Mouse (Mus musculus) T-helper 2 cell (primary cell): ENCODE measurements around the gene Tbcel.

Experiments used
- in situ Hi-C: fragments of 300-600 bp; cut with MboI, MseI; formaldehyde crosslinking; loops from one replicate; pipeline ENCODE4 v1.15.1; 2025; ENCODE audit warnings: high pct_unique_total_duplicates

Gene Tbcel

DNA sequence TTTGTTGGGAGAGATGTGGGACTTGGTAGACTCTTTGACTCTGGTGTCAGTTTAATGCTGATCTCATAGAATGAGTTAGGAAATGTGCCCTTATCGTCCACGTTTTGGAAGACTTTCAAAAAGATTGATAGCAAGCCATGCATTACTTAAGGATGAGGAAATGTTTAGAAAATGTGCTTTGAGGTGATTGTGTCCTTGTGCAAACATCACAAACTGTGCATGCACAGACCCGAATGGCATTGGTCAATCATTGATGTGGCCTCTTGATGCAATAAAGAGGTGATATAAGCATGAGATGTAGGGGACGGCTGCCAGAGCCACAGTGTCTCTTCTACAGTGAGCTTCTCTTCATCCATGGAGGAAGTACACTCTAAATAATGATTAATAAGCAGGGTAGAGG is 20.7 kb downstream of the Tbcel start:
- in situ Hi-C loops = no loop called here

GRCm38 (mm10) chr9:42484667-42485066 is 22.9 kb downstream of the Tbcel start:
- in situ Hi-C loops = no loop called here

- in situ Hi-C loops = no loop called here
Measured at GRCm38 (mm10) chr9:42482944-42483343, 24.7 kb downstream of the Tbcel start.

GRCm38 (mm10) chr9:42476166-42476565 is 31.4 kb downstream of the Tbcel start:
- in situ Hi-C loops = loop anchor here (10.0 kb wide), 1 partner anchor 1779 kb away; the partner anchor contains the start of gene Pdzd3

GRCm38 (mm10) chr9:42474244-42474643 is 33.4 kb downstream of the Tbcel start:
- in situ Hi-C loops = loop anchor here (10.0 kb wide), 1 partner anchor 1781 kb away; the partner anchor contains the start of gene Pdzd3

DNA sequence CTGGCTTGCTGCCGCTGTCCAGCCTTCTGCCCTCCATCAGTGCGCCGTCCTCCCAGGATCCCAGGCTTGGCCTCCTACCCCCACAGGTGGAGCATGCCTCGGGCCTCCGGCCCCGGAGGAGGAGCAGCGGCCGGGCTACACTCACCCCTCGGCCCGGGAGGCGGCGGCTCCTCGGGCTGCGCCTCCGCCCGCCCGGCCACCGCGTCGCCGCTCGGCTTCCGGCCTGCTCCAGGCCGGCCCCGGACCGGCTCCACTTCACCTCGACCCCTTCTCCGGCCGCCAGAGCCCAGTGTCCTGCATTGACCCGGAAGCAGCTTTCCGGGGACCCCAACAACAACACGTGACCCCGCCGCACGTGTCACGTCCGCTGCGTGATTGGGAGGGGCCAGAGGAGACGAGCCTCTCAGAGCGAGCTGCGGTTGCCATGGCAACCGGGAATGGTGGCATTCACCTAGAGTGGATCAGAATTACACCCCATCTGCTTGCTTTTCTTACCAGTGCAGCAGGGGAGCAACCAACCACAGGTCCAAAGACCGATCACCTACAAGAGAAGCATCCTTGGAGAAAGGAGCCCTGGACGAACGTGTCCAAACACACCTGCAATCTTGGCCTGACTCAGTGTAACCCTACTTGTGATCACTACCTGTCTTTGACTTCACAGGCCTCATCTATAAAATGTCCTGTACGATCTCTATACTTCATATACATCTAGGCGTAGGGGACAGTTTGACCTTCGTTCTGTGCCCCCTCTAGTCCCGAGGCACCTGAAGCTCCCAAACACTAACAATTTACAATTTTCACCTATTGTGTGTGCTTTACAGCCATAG is 35.5 kb downstream of the Tbcel start:
- in situ Hi-C loops = loop anchor here (10.0 kb wide), 1 partner anchor 1783 kb away; the partner anchor contains the start of gene Pdzd3

- in situ Hi-C loops = loop anchor here (10.0 kb wide), 1 partner anchor 1784 kb away; the partner anchor contains the start of gene Pdzd3
Measured at GRCm38 (mm10) chr9:42471214-42471613, 36.4 kb downstream of the Tbcel start.

- in situ Hi-C loops = no loop called here
Measured at GRCm38 (mm10) chr9:42469323-42469722, 38.3 kb downstream of the Tbcel start.

DNA sequence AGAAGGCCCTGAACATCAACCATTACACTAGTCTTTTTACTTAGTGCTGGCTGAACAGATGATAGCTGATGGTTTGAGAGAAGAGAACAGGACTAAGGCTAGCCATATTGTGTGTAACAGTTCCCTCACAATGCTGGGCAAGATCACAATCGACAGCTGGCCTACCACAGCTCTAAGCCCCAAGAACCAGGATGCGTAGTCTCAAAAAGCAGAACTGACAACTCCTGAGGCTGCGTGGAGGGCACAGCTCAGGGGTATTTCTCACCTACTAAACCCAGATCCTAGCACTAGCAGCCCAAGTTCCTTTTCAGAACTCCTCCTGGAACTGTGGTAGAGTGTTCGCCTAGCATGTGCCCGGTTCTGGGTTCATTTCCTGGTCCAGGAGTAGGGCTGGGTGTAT is 39.2 kb downstream of the Tbcel start:
- in situ Hi-C loops = no loop called here

GRCm38 (mm10) chr9:42467116-42467815 is 40.3 kb downstream of the Tbcel start:
- in situ Hi-C loops = no loop called here

DNA sequence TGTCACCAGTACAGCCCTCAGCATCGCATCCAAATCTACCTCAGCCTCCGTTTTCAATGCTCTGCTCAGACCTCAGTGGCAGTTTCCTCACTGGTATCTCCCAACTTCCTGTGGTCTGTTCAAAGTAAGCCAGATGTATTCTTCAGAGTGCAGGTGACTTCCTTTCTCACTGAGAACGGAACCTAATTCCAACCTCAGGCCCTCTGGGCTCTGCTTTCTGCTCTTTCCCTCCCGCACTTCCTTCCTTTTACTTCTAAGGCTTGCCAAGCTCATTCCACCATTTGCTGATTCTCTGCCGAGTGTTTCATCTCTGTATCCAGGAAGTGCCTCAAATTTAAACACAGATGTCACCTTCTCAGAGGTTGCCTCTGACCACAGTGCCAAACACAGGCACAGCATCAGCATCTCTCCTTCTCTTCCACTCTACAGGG is 41.9 kb downstream of the Tbcel start:
- in situ Hi-C loops = no loop called here

- in situ Hi-C loops = no loop called here
Measured at GRCm38 (mm10) chr9:42464181-42464580, 43.4 kb downstream of the Tbcel start.

DNA sequence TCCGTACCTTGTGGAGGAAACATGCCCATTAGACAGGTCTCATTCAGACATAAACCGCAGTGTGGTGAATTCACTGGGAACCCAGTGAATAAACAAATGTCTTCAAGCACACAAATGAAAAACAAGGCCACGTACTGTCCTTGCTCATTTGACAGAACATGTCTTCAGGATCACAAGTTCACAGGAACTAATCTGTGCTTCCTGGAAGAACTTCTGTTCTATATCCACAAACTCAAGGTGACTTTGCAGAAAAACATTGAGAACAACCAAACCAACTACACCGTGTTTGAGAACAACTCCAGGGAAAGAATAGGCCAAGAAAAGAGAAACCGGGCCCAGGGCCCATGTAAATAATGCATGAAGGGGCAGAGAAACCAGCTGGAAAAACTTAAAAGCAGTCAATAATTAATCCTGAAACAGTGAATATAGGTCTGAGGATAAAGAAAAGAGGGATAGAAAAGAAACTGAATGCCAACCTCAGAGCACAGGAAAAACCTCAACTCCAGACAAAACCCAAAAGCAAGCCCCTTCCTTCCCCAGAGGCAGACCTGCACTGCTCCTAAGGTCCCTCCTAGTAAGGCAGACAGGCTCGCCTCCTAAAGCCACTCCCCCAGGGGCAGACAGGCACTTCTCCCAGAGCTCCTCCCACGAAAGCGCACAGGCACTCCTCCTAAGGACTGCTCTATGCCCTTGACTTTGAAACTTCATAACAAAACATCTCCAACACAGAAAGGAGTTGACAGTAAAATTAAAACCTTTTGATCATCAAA is 44.2 kb downstream of the Tbcel start:
- in situ Hi-C loops = no loop called here

DNA sequence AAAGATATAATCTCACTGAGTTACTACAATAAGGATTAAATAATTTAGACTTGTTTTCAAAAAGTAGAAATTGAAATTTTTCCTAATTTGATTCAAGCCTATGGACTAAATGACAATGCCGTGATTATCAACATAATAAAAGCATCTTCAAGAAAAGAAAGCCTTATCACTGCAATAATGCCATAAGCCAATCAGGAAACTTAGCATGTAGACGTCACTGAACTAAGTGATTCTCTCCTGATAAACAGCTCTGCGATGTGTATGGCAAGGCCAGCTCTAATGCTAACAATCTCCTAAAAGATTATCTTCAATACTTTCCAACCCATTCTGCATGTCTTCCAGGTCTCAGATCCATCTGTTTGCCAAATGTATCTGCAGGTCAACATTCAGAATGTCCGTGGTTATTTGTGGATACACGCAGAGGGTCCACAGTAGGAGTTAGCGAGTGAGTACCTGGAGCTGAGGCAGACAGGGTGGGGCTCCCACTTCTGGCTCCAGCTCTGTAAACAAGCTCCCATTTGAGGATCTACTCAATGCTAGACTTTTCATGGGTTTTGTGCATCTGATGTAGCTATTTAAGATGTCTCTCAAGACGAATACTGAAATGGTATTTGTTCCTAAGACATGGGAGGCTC is 44.9 kb downstream of the Tbcel start:
- in situ Hi-C loops = no loop called here

- in situ Hi-C loops = no loop called here
Measured at GRCm38 (mm10) chr9:42461390-42462108, 46.1 kb downstream of the Tbcel start.

DNA sequence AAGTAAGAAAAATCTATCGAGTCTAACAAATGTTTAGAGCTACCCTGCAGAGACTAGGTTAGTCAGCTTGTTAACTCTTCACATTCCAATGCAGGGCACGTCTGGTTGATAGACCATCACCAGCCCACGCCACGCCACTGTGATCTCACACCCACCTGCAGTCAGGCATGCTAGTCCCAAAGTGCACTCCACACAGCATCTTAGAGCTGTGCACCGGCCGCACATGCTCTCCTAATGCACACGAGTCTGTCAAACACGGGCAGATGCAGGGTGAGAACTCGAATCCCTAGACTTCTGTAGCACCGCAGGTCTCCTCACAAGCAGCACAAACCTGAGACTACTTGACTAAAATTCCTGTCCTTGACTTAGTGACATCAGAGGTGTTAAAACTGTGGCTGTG is 47.3 kb downstream of the Tbcel start:
- in situ Hi-C loops = no loop called here

DNA sequence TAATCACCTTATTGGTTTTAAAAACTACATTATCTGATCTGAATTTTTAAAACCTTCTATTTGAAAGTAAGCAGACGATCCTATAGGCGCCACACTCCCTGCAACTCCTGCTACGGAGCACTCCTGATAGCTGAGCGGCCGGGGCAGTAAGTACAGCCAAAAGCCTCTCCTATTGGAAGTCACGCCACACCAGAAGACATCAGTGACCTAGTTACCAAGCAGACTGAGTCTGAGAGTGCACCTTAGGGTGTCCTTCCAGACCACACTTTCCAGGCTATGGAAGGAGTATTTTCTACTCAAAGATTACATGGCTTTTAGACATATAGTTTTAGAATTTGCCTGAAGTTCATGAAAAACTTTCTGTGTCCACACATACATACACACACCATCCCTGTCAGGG is 47.9 kb downstream of the Tbcel start:
- in situ Hi-C loops = no loop called here

DNA sequence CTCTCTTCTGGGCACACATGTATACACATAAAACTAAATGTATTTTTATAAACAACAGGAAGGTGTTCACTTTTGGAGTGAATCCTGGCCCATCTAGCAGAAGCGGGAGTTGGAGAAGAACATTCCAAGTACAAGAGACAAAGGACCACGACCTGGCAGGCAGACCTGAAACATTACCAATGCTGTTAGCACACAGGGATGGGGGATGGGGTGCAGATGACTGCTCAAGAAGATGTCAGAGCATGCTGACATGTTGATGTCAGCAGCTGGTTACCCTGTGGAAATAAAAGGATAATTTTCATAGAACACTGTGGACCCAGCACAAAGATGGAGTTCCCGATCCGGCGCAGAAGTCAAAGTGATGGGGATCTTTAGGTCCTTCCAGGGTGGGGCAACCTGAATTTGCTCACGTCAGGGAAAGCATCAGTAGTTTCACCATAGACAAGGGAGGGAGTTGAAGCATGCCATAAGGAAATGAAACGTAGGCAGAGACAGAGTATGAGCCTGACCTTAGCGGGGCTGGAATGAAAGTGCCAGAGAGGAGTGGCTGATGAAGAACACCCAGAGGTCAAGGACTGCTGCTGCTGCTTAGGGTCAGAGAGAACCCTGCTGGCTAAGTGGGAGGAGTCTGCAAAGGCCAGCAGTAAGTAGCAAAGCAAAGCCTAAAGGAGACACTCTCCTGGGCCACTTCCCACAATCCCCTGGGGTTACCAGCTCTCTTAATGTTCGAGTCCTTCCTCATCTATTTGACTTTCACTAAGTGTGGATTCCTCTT is 48.7 kb downstream of the Tbcel start:
- in situ Hi-C loops = no loop called here

GRCm38 (mm10) chr9:42457501-42457900 is 50.1 kb downstream of the Tbcel start:
- in situ Hi-C loops = no loop called here

DNA sequence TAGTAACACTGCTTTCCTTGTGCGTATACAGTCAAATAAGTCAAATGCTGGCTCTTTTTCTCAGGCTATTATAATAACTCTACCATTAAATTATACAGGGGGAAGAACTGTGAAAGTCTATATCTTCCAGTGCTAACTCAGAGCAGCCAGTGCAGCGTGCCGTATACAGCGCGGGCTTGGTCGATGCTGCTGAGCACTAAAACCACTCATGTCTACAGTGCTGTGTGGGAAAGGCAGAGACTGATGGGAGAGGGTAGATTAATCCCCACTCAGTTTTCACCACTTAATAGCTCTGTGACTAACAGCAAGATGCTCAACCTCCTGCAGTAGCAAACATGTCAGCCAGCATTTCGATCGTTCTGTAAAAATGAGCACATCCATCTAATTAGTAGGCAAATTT is 53.2 kb downstream of the Tbcel start:
- in situ Hi-C loops = no loop called here
